Mouse (Mus musculus) mesoderm, embryonic 11.5 days (tissue): Measurements from ENCODE around the gene 4930442H23Rik.

Experiments
- DNase-seq: peaks from one replicate; pipeline ENCODE4 v3.0.0-alpha.2; 2012; ENCODE audit warnings: low read depth, low spot score

4930442H23Rik gene

DNA sequence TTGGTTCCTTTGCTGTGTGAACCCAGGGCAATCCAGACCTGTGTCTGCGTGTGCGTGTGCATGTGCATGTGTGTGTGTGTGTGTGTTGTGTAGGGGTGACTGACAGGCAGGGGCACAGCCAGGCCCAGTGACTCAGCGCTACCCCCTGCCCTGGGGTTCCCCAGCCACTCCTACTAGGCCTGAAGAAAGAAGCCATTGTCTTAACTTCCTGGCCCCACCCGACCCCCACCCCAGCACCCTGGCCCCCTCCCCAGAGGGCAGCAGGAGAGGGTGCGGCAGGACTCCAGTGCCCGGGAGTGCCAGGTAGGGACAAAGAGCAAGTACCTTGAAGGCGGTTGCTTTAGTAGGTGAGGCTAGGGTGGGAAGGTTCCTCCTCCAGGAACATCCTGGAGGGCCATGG is 37.9 kb downstream of the 4930442H23Rik start:
- no peak for DNase-seq

DNA sequence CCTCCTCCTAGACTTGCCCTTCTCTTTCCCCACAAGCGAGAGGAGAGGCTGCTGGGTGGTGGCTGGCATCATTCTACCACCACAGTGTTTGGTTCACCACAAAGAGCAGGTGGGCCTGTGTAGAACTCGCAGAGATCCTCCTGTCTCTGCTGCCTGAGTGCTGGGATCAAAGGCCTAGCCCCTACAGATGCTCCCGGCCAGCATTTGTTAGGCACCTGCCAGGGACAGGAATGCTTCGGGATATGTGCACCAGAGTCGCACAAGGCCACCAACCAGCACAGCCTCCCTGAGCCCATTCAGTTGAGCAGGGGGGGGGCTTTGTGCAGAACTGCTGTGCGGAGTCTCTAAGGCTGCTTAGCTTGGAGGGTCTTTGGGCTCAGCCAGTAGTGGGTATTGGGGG is 38.3 kb downstream of the 4930442H23Rik start:
- DNase-seq = no peak

DNA sequence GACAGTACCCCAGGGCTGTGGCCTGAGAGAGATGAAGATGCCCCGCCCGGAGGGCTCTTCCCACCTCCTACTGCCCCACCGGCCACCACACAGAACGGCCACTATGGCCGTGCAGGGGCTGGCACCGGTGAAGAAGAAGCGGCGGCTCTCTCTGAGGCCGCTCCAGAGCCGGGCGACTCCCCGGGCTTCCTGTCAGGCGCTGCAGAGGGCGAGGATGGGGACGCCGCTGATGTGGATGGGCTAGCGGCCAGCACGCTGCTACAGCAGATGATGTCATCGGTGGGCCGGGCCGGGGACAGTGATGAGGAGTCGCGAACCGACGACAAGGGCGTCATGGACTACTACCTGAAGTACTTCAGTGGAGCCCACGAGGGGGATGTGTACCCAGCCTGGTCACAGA is 39.0 kb downstream of the 4930442H23Rik start:
- DNase-seq = no peak

DNA sequence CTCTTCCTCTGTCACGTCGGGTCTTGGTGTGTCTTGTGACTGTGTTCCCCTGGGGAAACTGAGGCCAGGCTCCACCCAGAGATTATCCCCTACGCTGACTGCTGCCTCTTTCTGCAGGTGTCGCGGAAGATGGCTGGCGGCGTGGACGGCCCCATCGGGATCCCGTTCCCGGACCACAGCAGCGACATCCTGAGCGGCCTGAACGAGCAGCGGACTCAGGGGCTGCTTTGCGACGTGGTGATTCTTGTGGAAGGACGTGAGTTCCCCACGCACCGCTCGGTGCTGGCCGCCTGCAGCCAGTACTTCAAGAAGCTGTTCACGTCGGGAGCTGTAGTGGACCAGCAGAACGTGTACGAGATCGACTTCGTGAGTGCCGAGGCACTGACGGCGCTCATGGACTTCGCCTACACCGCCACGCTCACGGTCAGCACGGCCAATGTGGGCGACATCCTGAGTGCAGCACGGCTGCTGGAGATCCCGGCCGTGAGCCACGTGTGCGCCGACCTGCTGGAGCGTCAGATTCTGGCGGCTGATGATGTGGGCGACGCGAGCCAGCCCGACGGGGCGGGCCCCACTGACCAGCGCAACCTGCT is 39.7 kb downstream of the 4930442H23Rik start:
- DNase-seq = no peak

DNA sequence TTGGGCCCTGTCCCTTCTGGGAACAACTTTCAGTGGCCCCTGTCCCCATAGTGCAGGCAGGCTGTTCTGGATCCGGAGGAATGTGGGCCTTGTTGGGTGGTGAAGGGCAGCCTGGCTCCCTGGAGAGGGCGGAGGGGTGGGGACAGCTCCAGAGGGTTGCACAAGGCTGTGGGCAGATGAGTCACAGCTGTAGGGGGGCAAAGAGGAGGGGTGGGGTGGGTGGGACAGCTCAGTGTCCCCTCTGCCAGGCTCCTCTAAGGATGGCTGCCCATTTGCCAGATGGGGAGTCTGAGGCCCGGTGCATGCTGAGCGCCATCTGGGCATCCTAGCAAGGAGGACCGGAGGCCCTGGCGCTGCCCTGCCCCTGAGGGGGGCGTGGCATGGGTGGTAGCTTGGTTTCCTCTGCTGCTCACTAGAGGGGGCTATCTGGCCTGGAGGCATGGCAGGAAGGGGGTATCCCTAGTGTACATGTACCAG is 40.5 kb downstream of the 4930442H23Rik start:
- no peak for DNase-seq

DNA sequence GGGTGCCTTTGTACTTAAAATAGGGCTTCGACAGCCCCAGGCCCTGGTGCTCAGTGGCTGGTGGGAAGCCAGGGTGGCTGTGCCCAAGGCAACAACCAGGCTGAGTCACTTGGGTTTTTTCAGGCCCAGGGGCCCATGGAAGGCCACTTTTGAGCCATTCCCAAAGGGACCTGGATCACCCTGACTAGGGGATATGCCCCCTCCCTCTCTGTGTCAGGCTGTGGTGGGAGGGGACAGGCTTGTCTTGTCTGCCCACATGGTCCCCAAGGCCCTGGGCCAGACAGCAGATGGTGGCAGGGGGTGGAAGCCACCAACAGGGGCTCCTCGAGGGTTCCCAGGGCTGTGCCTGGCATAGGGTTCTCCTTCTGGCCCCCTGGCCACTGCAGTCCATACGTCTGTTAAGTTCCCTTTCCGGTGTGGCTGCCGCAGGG is 41.1 kb downstream of the 4930442H23Rik start:
- DNase-seq = no peak

DNA sequence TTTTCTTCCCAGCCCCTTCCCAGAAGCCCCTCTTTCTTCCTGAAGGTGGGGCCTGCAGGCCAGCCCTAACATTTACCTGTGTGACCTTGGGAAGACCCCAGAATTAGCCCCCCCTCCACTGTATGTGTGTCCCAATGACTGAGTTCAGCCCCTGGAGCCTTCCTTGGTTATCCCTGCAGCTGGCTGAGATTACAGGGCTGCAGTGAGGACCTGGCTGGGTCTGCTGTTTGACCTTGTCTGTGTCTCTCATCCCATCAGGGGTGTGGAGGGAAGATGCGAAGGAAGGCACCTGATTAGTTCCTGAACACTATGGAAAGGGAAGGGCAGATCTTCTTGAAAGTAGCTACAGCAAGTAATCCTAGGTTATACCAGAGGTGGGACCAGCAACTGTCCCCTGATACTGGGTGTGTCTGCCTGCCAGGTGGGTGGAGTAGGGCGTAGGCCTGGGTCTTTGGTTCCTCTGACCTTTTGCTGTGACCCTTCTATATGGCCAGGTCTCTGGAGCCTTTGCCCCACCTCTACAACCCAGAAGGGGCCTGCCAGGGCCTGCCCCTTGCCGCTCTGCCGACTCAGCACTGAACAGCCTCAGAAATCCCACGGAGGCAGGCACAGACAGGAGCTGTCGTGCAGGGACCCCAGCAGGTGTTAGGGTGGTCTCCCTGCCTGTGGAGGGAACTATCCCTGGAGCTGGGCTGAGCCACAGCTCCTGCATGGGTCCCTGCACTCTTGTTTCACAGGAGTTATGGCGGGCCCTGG is 42.0 kb downstream of the 4930442H23Rik start:
- DNase-seq = no peak

DNA sequence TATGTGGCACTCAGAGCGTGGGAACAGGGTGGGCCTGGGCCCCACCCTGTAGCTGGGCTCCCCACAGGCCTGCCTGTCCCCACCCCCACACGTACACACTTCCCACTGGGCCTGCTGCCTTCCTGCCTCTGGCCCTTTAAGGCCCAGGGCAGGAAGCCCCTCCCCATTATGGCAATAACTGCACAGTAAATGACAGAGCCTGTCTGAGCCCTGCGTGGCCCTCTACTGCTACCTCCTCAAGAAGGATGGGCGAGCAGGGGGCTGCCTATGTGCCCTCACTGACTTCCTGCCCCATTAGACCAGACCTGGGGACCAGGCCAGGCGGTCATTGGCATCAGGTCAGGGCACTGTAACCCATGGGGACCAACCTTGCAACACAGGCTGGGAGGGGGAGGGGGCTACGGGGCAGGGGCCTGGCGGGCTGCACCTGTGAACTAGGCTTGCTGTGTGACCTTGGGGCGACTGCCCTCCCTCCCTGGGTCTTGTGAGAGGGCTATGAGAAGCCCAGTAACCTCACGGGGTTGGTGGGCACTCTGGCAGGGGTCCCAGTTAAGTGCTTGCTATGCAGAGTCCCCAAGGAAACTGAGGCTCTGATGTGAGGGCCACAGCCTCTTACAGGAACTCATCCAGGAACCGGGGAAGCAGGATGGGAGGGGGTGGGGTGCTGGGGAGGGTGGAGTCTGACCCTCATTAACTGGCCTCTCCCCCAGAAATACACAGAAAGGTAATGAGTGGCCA is 42.8 kb downstream of the 4930442H23Rik start:
- no peak for DNase-seq

DNA sequence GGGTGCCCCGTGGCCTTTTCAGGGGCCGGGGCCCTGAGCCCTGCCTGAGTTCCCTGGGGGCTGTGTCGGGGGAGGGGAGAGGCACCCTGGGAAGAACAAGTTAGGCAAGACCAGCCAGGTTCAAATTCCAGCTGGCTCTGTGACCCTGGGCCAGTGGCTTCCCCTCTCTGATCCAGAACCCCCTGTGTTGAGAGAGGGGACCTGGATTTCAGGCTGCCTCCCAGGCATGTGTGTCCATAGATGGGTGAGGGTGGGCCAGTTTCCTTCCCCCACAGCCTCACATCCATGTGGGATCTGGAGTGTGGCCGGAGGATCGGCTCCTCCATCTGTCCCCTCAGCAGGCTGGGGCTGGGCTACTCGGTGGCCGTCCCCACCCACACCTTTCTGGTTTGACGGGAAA is 43.6 kb downstream of the 4930442H23Rik start:
- DNase-seq = no peak

DNA sequence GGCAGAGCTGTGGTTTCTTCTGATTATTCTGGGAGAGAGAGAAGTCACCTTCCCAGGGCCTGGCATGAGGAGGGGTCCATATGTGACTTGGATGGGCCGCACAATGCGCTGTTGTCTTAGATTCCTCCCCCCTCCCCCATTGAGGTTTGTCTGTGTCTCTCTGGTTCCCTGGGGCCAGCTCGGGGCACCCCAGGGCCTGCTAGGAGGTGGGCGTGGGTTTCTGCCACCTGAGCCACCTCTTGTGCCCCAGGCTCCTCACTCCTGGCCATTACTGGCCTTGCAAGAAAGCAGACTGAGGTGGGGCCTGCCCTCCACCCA is 44.2 kb downstream of the 4930442H23Rik start:
- no peak for DNase-seq

DNA sequence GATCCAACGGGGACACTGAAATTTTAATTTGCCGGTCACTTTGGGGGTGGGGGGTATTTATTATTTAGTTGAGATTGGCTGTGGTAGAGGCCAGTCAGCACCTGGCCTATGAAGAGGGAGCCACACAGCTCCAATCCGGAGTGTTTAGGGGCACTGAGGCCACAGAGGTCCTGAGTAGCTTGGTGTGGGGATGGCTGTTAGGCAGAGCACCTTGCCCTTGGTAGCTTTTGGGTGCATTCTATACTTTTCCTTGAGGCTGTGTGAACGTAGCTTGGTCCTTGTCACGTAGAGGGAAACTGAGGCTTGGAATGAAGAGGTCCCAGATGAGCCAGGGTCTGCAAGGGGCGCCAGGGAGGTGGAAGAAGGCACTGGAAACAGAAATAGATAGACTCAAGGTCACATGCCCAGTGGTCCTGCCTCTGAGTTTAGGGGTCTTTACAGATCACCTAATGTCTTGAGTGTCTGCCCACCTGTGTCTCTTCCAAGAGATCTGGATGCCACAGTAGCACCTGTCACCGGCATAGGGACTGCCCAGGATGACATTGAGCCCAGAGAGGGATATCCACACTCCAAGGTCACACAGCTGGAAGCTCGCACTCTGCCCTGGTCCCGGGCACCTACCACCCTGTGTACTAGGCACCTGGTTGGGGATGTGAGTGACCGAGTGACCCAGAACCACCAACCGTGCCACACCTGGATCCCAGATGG is 44.7 kb downstream of the 4930442H23Rik start:
- DNase-seq = no peak

DNA sequence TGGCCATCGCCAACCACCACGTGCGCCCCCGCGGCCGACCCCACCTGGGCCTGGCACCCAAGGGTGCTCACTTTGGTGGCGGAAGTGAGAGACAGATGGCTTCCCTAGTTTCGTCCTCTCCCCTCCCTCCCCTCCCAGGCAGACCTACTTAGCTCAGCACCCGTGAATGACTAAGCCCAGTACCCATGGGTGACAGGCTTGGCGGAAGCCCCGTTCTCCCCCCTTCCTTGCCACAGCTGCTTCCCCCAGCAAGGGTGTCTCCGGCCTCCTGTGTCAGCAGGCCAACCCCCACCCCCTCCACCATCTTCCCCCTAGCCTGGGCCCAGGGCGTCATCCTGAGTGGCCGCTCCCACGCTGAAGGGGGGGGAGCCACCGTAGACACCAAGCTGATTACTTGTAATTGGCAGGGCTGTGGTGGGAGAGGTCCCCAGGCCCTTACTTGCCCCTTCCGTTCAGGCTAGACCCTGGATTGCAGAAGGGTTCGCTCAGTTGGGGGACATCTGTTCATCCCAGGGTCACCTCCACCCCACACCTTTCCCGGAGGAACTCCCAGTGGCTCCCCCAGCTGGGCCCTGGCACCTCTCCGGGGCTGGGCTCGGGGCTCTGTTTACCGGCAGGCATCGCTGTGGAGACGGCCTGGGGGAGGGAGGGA is 45.4 kb downstream of the 4930442H23Rik start:
- no peak for DNase-seq

DNA sequence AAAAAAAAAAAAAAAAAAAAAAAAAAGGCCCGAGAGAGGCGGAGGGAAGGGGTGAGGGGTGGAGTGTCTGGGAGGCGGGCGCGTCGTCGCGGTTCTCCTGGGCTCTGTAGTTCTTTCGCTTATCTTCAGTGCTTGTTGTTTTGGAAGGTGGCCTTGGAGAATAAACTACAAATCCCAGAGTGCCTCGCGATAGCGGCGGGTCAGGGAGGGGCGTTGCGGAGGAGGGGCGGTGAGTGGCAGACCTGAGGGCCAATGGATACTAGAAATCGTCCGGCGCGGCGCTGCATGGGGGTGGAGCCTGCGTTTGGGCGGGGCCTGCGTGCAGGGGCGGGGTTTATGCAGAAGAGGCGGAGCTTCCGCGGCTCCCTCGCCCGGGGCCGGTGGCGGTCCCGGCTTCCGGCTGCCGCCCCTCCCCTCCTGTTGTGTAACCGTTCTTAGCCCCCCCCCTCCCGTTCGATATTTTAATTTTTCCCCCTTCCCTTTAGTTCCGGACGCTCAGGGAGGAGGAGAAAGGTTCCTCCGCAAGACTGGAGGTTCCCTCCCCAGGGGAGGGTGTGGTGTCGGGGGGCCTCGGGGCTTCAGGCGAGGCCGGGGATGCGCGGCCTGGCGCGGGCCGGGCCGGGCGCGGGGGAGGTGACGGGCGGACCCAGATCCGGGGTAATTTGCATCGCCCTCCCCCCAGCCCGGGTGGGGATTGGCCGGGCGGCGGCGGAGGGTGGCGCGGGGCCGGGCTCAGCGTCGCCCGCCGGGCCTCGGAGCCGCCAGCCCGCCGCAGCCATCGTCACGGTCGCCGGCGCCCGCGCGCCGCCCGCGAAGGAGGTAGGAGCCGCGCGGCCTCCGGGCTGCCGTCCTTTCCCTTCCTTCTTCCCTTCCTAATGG is 46.2 kb downstream of the 4930442H23Rik start:
- peak; percentile 99 for DNase-seq

DNA sequence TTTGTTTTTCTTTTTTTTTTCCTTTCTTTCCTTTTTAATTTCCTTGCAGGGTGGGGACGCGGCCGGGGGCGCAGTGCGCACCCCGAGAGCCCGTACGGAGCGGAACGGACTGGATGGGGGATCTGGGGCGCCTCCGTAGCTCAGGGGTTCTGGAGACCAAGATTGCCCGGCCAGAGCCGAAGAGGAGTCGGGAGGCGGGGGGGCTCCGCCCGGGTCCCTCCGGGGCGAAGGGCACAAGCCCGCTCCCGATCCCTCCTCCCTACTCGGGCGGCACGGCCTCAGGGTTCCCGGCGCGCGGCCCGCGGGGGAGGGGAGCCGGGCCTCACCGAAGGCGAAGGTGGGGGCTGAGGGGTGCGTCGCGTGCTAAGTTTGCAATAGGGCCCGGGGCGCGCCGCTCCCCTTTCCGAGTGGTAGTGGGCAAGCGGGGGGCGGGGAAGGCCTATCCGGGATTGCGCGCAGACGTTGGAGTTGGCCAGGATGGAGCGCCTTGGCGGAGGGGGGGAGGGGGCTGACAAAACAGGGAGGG is 46.9 kb downstream of the 4930442H23Rik start:
- no peak for DNase-seq

DNA sequence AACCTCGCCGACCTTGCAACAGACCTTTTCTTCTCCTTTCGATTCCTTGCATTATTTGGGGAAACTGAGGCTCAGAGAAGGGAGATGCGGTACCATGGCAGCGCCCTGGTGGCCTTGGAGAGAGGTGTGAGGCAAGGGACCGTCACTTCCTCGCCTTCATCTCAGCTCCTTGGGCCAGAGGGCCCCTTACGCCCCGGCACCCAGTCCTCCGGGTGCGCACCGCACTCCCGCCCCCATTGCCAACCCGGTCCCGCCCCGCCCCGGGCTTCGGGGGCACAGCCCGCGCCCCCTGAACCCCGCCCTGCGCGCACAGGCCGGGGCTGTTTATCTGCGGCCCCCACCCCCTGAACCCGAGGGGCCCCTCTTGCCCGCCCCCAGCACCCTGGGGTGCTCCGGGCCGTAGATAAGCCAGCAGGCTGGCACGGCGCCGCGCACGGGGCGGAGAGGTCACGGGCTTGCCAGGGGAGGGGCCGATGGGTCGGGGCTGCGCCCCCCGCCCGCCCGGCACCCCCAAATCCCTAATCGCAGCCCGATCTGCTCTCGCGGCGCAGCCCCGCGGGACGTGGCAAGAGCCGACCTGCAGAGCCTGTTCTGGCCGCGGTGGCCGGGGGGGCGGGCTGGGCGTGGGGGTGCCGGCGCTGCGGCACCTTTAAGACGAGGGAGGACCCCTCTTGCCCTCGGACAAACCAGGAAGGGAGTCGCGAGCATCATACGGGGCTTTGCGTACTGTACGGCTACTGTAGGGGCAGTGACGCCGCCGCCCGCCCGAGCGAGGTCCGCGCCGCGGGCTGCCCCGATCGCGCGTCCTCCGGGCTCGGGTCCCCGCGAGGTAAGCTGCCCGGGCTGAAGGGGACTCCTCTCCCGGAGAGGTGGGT is 47.6 kb downstream of the 4930442H23Rik start:
- peak; percentile 71 for DNase-seq

DNA sequence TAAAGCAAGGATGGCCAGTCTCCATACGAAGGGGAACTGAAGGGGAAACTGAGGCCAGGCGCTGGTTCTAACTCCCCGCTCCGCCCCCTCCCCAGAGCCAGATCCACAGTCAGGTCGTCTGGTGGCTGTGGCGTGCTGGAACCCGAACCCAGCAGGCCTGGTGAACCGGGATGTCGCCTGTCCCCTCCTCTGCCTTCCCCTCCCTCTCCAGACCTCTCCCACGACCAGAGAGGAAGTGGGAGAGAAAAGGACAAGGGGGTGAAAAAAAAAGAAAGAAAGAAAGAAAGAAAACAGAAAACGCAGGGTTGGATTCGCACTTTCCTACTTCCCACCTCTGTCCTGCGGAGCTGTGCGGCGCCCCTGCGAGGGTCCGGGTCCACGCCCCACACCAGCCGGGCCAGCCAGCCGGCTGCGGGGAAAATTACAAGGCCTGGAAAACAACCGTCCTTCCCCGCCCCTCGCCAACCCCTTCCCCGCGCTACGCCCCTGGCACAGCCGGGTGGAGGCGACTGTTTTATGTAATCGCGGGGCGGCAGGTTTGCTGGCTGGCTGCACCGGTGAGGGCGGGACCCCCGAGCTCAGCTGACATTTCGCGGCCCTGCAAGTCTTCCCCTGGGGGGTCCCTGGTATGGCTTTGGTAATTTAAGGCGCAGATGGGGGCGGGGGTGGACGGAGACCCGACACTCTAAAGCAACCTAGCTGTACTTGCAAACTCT is 48.5 kb downstream of the 4930442H23Rik start, which contains the start of gene Zbtb7a:
Gene Zbtb7a, plus strand, starts transcription at position 255 of the 716 bp plus-strand sequence.
- no peak for DNase-seq

DNA sequence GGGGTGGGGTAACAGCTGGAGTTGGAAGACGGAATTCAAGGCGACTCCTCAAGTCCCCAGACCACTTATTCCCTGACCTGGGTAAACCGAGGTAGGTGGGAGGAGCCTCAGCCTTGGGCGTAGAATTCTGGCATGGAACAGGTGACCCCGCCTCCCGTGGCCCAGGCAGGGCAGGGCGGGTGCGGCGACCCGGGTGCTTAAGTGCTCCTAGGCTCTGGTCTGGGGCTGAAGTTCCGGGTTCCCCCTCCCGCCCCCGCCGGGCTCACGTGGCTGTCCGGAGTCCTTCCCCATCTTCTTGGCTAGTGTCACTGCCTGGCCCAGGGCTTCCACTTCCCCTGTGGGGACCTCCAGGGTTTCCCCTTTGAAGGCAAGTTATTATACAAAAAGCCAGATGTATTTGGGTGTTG is 49.5 kb downstream of the 4930442H23Rik start:
- no peak for DNase-seq
